Mouse (Mus musculus): ENCODE results near the gene Snta1. TPM values are rescaled to one million over a fixed set of nuclear protein-coding genes. Genes with fewer than 3 reads are reported as not detected.
A peak's percentile ranks its signal among the peaks of the same experiment; 100 is the strongest.

The Snta1 gene
- polyA plus RNA-seq, 1 experiment from 2014 or later = 8.9 TPM

DNA sequence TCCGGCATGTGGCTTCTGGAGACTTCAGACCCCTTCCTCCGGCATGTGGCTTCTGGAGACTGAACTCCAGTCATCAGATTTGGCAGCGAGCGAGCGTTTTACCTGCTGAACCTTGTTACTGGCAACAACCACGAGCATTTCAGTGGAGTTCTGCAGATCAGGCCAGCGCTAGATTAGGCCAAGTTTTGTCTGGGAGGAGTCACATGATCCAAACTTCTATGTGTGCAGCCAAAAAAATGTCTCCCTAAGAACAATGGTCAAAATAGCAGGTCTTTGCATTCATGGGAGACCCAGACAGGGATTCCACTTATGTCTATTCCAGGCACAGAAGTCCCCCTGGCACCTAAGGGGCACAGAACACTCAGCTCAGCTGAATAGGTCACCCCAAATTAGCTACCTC, 9.6 kb downstream of the Snta1 start:
- H3K27ac ChIP-seq = no peak overlapping the region
- 74% methylated on average over 7 of the region's 7 CpGs for WGBS
- no peak for ATAC-seq (ENCODE audit: insufficient number of reproducible peaks, insufficient read depth, low FRiP score, low TSS enrichment, low read depth)
- H3K4me2 ChIP-seq = no peak overlapping the region
- no peaks in the 10 kb centered on the region for H3K36me3 ChIP-seq
- H3K9ac ChIP-seq = no peak overlapping the region
- no peaks in the 10 kb centered on the region for H3K27me3 ChIP-seq
- H3K9me3 ChIP-seq = no peaks in the 10 kb centered on the region
- no peak overlapping the region for H3K4me3 ChIP-seq
- peaks cover 8% of the 10 kb centered on the region for H3K4me1 ChIP-seq

- H3K9me3 ChIP-seq = no peaks in the 10 kb centered on the region
- no peaks in the 10 kb centered on the region for H3K36me3 ChIP-seq
- no peak overlapping the region for H3K27ac ChIP-seq
- no peak for ATAC-seq (ENCODE audit: insufficient number of reproducible peaks, insufficient read depth, low FRiP score, low TSS enrichment, low read depth)
- no peak overlapping the region for H3K4me2 ChIP-seq
- 72% methylated on average over 2 of the region's 2 CpGs for WGBS
- no peaks in the 10 kb centered on the region for H3K4me1 ChIP-seq
- no peak overlapping the region for H3K4me3 ChIP-seq
- no peaks in the 10 kb centered on the region for H3K27me3 ChIP-seq
- H3K9ac ChIP-seq = no peak overlapping the region
These were observed 11.4 kb downstream of the Snta1 start for GRCm38 (mm10) chr2:154396529-154396928.

- 0 out of 2 replicates have a peak, but pooled peaks cover 5% of the 10 kb centered on the region for H3K4me1 ChIP-seq
- no peak overlapping the region for H3K4me3 ChIP-seq
- ATAC-seq (ENCODE audit: insufficient number of reproducible peaks, insufficient read depth, low FRiP score, low TSS enrichment, low read depth) = no peak
- H3K9me3 ChIP-seq = no peaks in the 10 kb centered on the region
- H3K9ac ChIP-seq = no peak overlapping the region
- no peaks in the 10 kb centered on the region for H3K36me3 ChIP-seq
- H3K4me2 ChIP-seq = no peak overlapping the region
- H3K27ac ChIP-seq = no peak overlapping the region
- WGBS = 74% methylated on average over 3 of the region's 3 CpGs
- no peaks in the 10 kb centered on the region for H3K27me3 ChIP-seq
These were observed 13.3 kb downstream of the Snta1 start for GRCm38 (mm10) chr2:154394602-154395001.

- H3K4me2 ChIP-seq = no peak overlapping the region
- WGBS = 86% methylated on average over 11 of the region's 11 CpGs
- 0 out of 2 replicates have a peak, but pooled peaks have one; percentile 32 for ATAC-seq (ENCODE audit: insufficient number of reproducible peaks, insufficient read depth, low FRiP score, low TSS enrichment, low read depth)
- no peaks in the 10 kb centered on the region for H3K27me3 ChIP-seq
- H3K27ac ChIP-seq = no peak overlapping the region
- no peak overlapping the region for H3K9ac ChIP-seq
- H3K4me1 ChIP-seq = 0 out of 2 replicates have a peak, but pooled peaks cover 5% of the 10 kb centered on the region
- H3K4me3 ChIP-seq = no peak overlapping the region
- H3K36me3 ChIP-seq = no peaks in the 10 kb centered on the region
- H3K9me3 ChIP-seq = no peaks in the 10 kb centered on the region
These were observed 17.5 kb downstream of the Snta1 start for GRCm38 (mm10) chr2:154390180-154390964.

GRCm38 (mm10) chr2:154379103-154379502, 28.8 kb downstream of the Snta1 start:
- no peaks in the 10 kb centered on the region for H3K4me1 ChIP-seq
- no peak overlapping the region for H3K4me2 ChIP-seq
- H3K9ac ChIP-seq = no peak overlapping the region
- H3K27me3 ChIP-seq = no peaks in the 10 kb centered on the region
- H3K27ac ChIP-seq = no peak overlapping the region
- no peaks in the 10 kb centered on the region for H3K36me3 ChIP-seq
- WGBS = 82% methylated on average over 7 of the region's 7 CpGs
- no peak overlapping the region for H3K4me3 ChIP-seq
- no peaks in the 10 kb centered on the region for H3K9me3 ChIP-seq
- ATAC-seq (ENCODE audit: insufficient number of reproducible peaks, insufficient read depth, low FRiP score, low TSS enrichment, low read depth) = no peak; the same call in 1 of the 2 replicates

DNA sequence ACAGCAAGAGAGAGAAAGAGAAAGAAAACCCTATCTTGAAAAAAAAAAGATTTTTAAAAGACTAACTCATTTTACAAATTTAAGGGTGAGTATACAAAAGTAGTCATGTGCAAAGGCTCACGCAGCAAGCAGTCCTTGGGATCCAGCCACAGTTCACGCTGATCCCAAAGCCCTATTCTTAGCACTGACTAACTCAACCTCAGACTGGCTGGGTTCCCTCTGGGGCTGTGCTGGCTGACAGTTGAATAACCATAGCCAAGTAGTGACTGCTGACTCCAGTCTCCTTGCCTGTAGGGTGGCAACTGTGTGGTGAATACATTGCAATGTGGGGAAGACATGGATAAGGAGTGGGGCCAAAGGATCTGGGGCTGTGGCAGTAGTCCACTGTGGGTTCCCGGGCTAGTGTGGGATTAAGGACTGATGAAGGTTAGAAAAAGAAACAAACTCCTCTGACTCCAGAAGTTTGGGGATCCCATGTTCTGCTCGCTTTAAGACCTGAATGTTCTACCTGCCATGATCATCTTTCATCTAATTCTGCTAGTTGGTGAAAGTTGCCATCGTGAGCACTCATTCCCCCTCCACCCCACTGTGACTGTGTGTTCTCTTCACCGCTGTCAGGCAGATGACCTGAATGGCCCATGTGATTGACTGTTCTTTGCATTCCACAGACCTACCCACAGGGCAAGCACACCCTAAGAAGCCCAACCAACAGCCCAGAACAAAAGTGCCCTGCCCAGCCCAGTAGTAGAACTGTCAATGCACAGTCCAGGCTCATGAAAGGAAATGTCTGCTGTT, 32.9 kb downstream of the Snta1 start:
- ATAC-seq (ENCODE audit: insufficient number of reproducible peaks, insufficient read depth, low FRiP score, low TSS enrichment, low read depth) = no peak
- no peak overlapping the region for H3K9ac ChIP-seq
- no peak overlapping the region for H3K27ac ChIP-seq
- no peak overlapping the region for H3K4me2 ChIP-seq
- H3K36me3 ChIP-seq = 0 out of 2 replicates have a peak, but pooled peaks cover 6% of the 10 kb centered on the region
- no peaks in the 10 kb centered on the region for H3K9me3 ChIP-seq
- 75% methylated on average over 6 of the region's 6 CpGs for WGBS
- no peaks in the 10 kb centered on the region for H3K27me3 ChIP-seq
- 0 out of 2 replicates have a peak, but pooled peaks cover 5% of the 10 kb centered on the region for H3K4me1 ChIP-seq
- H3K4me3 ChIP-seq = no peak overlapping the region

- Histone ChIP-seq H3K27me3 (no peaks in the 10 kb centered on the region), H3K9me3 (no peaks in the 10 kb centered on the region), H3K36me3 (peaks cover 11% of the 10 kb centered on the region; the same call in 1 of the 2 replicates), H3K27ac (no peak overlapping the region), H3K4me1 (0 out of 2 replicates have a peak, but pooled peaks cover 5% of the 10 kb centered on the region), H3K4me2 (no peak overlapping the region), H3K4me3 (no peak overlapping the region), H3K9ac (no peak overlapping the region)
- 59% methylated on average over 6 of the region's 6 CpGs for WGBS
- ATAC-seq (ENCODE audit: insufficient number of reproducible peaks, insufficient read depth, low FRiP score, low TSS enrichment, low read depth) = no peak
These were observed 33.8 kb downstream of the Snta1 start for GRCm38 (mm10) chr2:154373961-154374632.

DNA sequence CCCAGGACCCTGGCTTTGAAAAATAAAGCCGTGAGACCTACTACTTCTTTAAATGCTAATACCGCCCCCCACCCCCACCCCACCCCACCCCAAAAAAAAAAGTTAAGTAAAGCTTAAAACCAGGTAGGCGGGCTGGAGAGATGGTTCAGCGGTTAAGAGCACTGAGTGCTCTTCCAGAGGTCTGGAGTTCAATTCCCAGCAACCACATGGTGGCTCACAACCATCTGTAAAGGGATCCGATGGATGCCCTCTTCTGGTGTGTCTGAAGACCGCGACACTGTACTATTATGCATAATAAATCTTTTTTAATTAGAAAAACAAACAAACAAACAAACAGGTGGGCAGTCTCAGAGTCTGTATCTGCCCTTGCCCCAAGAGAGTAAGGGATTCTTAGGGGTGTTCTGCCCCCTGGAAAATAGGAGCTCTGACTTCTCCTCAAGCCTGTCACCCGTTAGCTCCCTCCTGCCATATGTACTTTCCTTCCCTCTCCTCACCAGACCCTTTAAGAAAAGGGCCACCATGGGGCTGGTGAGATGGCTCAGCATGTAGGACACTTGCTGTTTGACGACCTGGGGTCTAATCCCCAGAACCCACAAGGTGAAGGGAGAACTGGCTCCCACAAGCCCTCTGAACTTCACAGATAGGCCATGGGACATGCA, 34.9 kb downstream of the Snta1 start, which contains the start of gene Cdk5rap1:
Cdk5rap1 (minus strand) TSS at position 169 of the 659 bp plus-strand sequence.
- Histone ChIP-seq H3K4me1 (0 out of 2 replicates have a peak, but pooled peaks cover 5% of the 10 kb centered on the region), H3K27ac (peak within 1 kb of the TSS; percentile 85), H3K4me3 (peak within 1 kb of the TSS; percentile 81), H3K36me3 (peaks cover 18% of the 10 kb centered on the region), H3K9me3 (no peaks in the 10 kb centered on the region), H3K27me3 (no peaks in the 10 kb centered on the region), H3K4me2 (peak within 1 kb of the TSS; percentile 72), H3K9ac (peak within 1 kb of the TSS; percentile 97)
- WGBS = 9% methylated on average over 9 of the region's 9 CpGs
- ATAC-seq (ENCODE audit: insufficient number of reproducible peaks, insufficient read depth, low FRiP score, low TSS enrichment, low read depth) = no peak

DNA sequence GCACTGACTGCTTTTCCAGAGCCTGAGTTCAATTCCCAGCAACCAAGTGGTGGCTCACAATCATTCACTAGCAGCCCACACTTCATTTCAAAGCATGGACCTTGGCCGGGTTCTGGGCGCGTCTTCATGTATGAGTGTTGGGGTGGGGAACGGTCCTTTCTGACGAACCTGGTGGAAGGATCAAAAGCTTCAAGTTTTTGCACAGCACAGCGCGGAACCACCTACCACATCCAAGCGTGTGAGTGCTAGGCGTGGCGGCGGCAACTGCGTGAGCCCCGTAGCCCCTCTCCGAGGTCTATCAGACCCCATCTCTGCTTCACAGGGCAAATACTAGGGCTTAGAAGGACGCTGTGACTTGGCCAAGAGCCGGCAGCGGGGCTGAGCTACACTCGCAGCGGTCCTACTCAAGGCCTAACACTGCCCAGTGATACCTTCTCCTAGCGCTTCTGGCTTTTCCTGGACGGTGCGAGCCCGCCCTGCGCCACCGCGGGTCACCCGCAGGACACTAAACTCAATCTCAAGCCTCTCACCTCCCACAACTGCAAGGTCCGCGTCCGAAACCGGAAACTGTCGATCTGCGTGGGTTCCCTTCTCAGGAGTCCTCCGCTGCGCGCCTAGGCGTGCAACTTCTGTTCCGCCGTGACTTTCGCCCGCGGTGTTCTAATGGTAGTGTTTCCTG, 35.6 kb downstream of the Snta1 start:
- WGBS = under 1% methylated on average over 42 of the region's 42 CpGs
- ATAC-seq (ENCODE audit: insufficient number of reproducible peaks, insufficient read depth, low FRiP score, low TSS enrichment, low read depth) = peak; percentile 81
- H3K27me3 ChIP-seq = no peaks in the 10 kb centered on the region
- H3K27ac ChIP-seq = peak overlapping the region; percentile 85
- peak overlapping the region; percentile 72 for H3K4me2 ChIP-seq
- H3K4me1 ChIP-seq = 0 out of 2 replicates have a peak, but pooled peaks cover 5% of the 10 kb centered on the region
- peak overlapping the region; percentile 97 for H3K9ac ChIP-seq
- H3K9me3 ChIP-seq = no peaks in the 10 kb centered on the region
- H3K4me3 ChIP-seq = peak overlapping the region; percentile 81
- H3K36me3 ChIP-seq = peaks cover 24% of the 10 kb centered on the region

DNA sequence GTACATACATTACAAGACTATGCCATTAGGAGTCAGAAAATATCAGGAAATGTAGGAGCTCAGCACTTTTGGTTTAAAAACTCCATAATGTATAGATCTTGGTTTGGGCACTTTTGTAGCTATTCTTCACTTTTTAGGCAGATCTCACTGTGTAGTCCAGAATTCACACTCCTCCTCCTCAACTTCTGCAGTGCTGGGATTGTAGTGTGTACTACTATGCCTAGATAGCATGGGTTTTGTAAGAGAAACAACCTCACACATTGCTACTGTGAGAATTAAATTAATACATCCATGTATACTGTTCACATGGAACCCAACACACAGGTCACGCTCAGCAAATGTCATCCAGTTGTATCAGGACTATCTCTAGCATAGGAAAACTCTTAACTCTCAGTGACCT, 40.4 kb downstream of the Snta1 start:
- Histone ChIP-seq H3K4me3 (no peak overlapping the region), H3K4me2 (no peak overlapping the region), H3K4me1 (no peaks in the 10 kb centered on the region), H3K27me3 (no peaks in the 10 kb centered on the region), H3K9ac (no peak overlapping the region), H3K9me3 (no peaks in the 10 kb centered on the region), H3K27ac (no peak overlapping the region), H3K36me3 (peaks cover 62% of the 10 kb centered on the region)
- ATAC-seq (ENCODE audit: insufficient number of reproducible peaks, insufficient read depth, low FRiP score, low TSS enrichment, low read depth) = no peak
- 98% methylated on average over 1 of the region's 1 CpGs for WGBS

Measured in embryonic facial prominence, embryonic 13.5 days (tissue).